Mouse (Mus musculus) lung, embryonic 15.5 days (tissue): ENCODE results near the gene Inpp4b. TPM values are rescaled to one million over a fixed set of nuclear protein-coding genes. Genes with fewer than 3 reads are reported as not detected.

Experiments used
- ATAC-seq: fragments of 200-750 bp; cut with Nextera tagmentation; 2 replicates; pipeline ENCODE4 v1.8.0; 2017; ENCODE audit warnings: moderate number of reproducible peaks, borderline replicate concordance; ENCODE audit not compliant: low FRiP score, low TSS enrichment; ENCODE audit errors: extremely low read depth
- H3K27ac ChIP-seq: fragments of 300-500 bp; sonication (generic); 2 replicates; pipeline ENCODE4 v1.5.1; 2015; ENCODE audit warnings: moderate library complexity, mild to moderate bottlenecking, inconsistent platforms
- H3K27me3 ChIP-seq: fragments of 300-500 bp; sonication (generic); 2 replicates; pipeline ENCODE4 v1.6.1; 2015; ENCODE audit warnings: inconsistent platforms
- H3K36me3 ChIP-seq: fragments of 300-500 bp; sonication (generic); 2 replicates; pipeline ENCODE4 v1.6.1; 2015; ENCODE audit warnings: inconsistent platforms
- H3K4me1 ChIP-seq: fragments of 300-500 bp; sonication (generic); 2 replicates; pipeline ENCODE4 v1.6.1; 2015; ENCODE audit warnings: inconsistent platforms
- H3K4me2 ChIP-seq: fragments of 300-500 bp; sonication (generic); 2 replicates; pipeline ENCODE4 v1.6.1; 2015; ENCODE audit warnings: inconsistent platforms, mild to moderate bottlenecking, moderate library complexity
- H3K4me3 ChIP-seq: fragments of 300-500 bp; sonication (generic); 2 replicates; pipeline ENCODE4 v1.5.1; 2015; ENCODE audit warnings: mild to moderate bottlenecking, inconsistent platforms
- H3K9ac ChIP-seq: fragments of 300-500 bp; sonication (generic); 2 replicates; pipeline ENCODE4 v1.6.1; 2015; ENCODE audit warnings: inconsistent platforms
- H3K9me3 ChIP-seq: fragments of 300-500 bp; sonication (generic); 2 replicates; pipeline ENCODE4 v1.6.1; 2016; ENCODE audit warnings: inconsistent platforms
- WGBS: fragments of 180-500 bp; shearing (Covaris S2); methylation state at CpG from one replicate; pipeline ENCODE4 v1.1.7; 2015; 5-methylcytosine and 5-hydroxymethylcytosine counted together
- polyA plus RNA-seq: library from polyadenylated mRNA; unstranded; fragments of >200 nt; fragmentation: Nextera tagmentation; extraction: Ambion mirVana; gene quantifications from 2 replicates; pipeline ENCODE4 v1.2.1, GENCODE M21; 2015

Gene Inpp4b
- polyA plus RNA-seq, 1 experiment from 2014 or later, result 9.7 TPM

DNA sequence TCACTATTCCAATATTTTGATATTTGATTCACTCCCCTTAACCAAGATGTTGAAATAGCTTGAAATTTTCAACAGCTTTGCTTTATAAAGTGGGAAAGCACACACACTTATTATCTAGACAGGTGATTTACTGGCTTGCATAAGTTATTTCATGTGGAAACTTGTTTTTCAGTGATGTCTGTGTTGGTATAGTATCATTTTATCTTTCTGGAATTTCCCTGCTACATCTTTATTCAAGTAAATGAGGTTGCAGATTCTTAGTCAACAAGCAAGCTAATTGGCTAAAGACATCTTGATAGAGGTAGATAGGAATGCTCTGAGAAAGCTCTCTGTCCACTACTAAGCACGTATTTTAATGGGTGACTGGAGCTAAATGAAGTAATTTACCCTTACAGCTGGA lies 403.1 kb downstream of the Inpp4b start:
- Histone ChIP-seq H3K9ac (no peak overlapping the region), H3K9me3 (no peaks in the 10 kb centered on the region), H3K4me3 (no peak overlapping the region), H3K4me1 (no peaks in the 10 kb centered on the region), H3K4me2 (no peak overlapping the region), H3K27me3 (no peaks in the 10 kb centered on the region), H3K27ac (no peak overlapping the region), H3K36me3 (no peaks in the 10 kb centered on the region)
- WGBS, result 68% methylated on average over 1 of the region's 1 CpGs
- no peak for ATAC-seq

DNA sequence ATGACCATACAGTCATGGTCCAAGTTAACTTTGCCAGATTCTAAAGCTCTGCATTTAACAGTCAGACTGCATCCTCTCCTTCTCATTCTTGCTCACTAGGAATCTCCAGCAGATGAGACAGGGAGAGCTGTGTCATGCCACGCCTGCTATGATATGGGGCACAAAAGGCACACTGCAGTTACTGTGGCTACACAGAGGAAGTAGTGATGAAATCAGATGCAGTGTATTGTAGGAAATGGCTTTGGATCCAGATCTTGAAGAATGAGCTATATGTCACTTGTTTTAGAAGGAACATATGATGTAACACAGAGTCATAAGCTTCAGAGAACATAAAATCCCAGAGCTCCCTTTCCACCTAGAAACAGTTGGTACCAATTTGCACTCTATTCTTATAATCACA lies 408.8 kb downstream of the Inpp4b start:
- no peaks in the 10 kb centered on the region for H3K27me3 ChIP-seq

DNA sequence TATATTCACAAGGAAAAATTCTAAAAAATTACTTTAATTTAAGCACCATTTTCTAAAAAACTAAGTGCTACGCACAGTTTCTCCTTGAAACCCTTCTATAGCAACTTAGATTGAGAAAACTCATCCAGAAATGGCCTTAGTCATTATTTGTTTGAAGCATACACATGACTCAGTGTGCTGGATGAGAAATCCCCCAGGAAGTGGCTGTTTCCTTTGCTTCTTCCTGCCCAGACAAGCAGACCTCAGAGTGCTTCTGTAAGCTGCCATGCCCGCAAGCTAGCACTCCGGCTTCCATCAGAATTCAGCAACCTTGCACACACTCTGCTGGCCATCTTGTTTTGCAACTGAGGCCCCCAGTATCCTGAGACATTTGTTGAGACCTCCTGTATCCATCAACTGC lies 414.3 kb downstream of the Inpp4b start:
- no peaks in the 10 kb centered on the region for H3K9me3 ChIP-seq
- H3K4me3 ChIP-seq, result no peak overlapping the region
- H3K36me3 ChIP-seq, result no peaks in the 10 kb centered on the region
- no peak for ATAC-seq
- no peak overlapping the region for H3K9ac ChIP-seq
- no peaks in the 10 kb centered on the region for H3K27me3 ChIP-seq
- WGBS, result 64% methylated on average over 3 of the region's 3 CpGs
- no peaks in the 10 kb centered on the region for H3K4me1 ChIP-seq
- no peak overlapping the region for H3K27ac ChIP-seq
- H3K4me2 ChIP-seq, result no peak overlapping the region

More for the DNA sequence above, 408.8 kb downstream of the Inpp4b start:
- Histone ChIP-seq H3K4me2 (no peak overlapping the region), H3K4me3 (no peak overlapping the region), H3K36me3 (no peaks in the 10 kb centered on the region), H3K27ac (no peak overlapping the region), H3K9me3 (no peaks in the 10 kb centered on the region), H3K9ac (no peak overlapping the region), H3K4me1 (no peaks in the 10 kb centered on the region)
- no peak for ATAC-seq
- WGBS, result 61% methylated on average over 1 of the region's 1 CpGs

DNA sequence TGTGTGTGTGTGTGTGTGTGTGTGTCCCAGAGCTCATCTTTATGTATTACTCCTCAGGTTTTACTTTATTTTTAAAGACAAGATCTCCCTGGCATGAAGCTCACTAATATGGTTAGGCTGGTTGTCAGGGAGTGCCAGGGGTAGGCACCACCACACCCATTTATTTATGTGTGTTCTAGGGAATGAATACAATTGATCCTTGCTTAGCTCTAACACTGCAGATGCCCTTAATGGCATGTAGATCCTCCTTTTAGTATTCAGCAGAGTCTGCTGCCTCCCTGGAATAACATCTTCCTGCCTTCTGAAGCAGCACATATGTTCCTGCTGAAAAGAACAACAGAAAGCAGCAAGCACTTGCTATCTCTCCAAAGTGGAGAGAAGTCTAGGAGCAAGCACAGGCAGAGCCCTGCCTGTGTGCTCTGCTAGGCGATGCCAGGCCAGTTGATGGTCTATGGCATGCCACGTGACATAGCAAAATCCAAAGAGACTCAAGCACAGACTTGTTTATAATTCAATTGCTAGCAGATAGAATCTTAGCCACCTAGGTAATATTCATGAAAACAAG lies 415.3 kb downstream of the Inpp4b start:
- H3K4me1 ChIP-seq, result no peaks in the 10 kb centered on the region
- H3K4me2 ChIP-seq, result no peak overlapping the region
- no peak overlapping the region for H3K4me3 ChIP-seq
- H3K9me3 ChIP-seq, result no peaks in the 10 kb centered on the region
- no peaks in the 10 kb centered on the region for H3K27me3 ChIP-seq
- ATAC-seq, result no peak
- no peaks in the 10 kb centered on the region for H3K36me3 ChIP-seq
- no peak overlapping the region for H3K27ac ChIP-seq
- WGBS, result 80% methylated on average over 2 of the region's 2 CpGs
- no peak overlapping the region for H3K9ac ChIP-seq

DNA sequence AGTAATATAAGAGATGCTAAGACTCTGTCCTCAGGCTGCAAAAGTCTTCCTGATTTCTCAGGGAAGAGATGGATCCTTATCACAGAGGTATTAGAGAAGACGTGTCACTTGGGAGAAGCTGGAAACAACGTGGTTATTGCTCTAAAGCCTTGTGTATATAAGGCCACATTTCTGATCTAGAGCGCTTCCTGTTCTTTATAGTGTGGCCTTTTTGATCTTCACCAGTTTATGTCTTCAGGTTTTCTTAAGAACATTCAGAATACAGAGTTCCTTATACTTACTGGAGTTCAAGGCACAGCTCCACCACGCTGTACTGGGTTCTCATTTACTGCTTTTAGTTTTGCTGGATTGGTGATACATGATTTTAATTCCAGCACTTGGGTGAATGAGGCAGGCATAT lies 419.1 kb downstream of the Inpp4b start:
- Histone ChIP-seq H3K36me3 (no peaks in the 10 kb centered on the region), H3K27me3 (no peaks in the 10 kb centered on the region), H3K9me3 (no peaks in the 10 kb centered on the region), H3K4me2 (no peak overlapping the region), H3K9ac (no peak overlapping the region), H3K27ac (no peak overlapping the region), H3K4me3 (no peak overlapping the region), H3K4me1 (no peaks in the 10 kb centered on the region)
- WGBS, result 52% methylated on average over 4 of the region's 4 CpGs
- no peak for ATAC-seq

DNA sequence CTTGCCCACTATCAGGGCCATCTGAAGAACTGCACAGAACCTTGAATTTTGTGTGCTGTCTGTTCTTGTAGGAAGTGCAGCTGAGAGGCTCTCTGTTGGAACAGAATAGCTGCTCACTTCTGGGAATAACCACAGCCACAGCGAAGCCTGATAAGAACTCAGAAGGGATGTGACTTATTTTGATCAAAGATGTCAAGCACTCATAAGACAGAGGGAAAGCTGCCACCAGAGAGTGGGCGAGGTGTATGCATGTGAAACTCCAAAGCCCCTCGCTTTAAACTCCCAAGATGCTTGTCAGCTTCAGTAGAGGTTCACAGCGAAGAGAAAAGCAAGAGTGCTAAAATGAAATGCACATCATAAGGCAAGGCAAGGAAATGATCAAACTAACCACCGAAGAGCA lies 423.7 kb downstream of the Inpp4b start:
- no peaks in the 10 kb centered on the region for H3K27me3 ChIP-seq
- WGBS, result 74% methylated on average over 5 of the region's 5 CpGs

DNA sequence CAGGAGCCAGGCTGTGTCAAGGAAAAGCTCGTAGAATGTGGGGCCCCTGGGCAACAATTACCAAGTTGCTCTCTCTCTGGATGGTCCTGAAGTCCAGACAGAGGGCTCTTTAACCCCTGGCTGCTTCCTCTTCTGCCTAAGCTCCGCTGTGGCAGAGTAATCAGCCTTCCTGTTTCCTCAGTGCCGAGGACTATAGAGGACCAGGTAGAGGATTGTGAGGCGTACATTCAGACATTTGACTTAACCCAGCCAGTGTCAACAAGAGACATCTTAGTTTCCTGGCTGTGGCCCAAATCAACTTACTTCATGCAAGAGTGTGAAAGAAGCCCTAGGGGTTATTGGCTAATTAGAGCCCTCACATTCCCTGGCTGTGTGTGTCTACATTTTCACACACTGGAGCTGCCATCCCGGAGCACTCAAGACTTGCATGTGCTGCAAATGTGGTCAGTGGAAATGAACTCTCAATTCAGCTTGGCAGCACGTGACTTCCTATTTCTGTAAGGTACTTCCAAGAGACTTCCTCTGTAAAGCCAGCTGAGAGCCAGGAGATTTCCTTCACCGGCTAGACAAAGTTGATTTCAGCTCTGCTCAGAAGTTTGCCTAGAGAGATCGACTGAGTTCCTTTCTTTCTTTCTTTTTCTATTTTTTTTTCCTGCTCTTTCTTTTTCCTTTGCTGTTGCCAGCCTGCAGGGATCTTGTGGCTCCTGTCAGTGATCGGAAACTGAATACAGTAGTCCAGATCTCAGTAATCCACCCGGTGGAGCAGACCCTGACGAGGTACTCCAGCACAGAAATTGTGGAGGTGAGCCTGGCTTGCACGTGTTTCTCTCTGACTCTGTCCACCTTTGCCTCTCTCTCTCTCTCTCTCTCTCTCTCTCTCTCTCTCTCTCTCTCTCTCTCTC lies 425.3 kb downstream of the Inpp4b start:
- 13% methylated on average over 12 of the region's 12 CpGs for WGBS
- Histone ChIP-seq H3K4me3 (peak overlapping the region; percentile 32), H3K4me1 (peaks cover 14% of the 10 kb centered on the region), H3K27me3 (no peaks in the 10 kb centered on the region), H3K9ac (no peak overlapping the region), H3K36me3 (no peaks in the 10 kb centered on the region), H3K9me3 (no peaks in the 10 kb centered on the region), H3K27ac (peak overlapping the region; percentile 50), H3K4me2 (peak overlapping the region; percentile 55)
- ATAC-seq, result peak; percentile 71

More for the DNA sequence above, 423.7 kb downstream of the Inpp4b start:
- Histone ChIP-seq H3K27ac (no peak overlapping the region), H3K36me3 (no peaks in the 10 kb centered on the region), H3K4me2 (no peak overlapping the region), H3K4me3 (no peak overlapping the region), H3K9ac (no peak overlapping the region), H3K9me3 (no peaks in the 10 kb centered on the region), H3K4me1 (peaks cover 14% of the 10 kb centered on the region)
- no peak for ATAC-seq

DNA sequence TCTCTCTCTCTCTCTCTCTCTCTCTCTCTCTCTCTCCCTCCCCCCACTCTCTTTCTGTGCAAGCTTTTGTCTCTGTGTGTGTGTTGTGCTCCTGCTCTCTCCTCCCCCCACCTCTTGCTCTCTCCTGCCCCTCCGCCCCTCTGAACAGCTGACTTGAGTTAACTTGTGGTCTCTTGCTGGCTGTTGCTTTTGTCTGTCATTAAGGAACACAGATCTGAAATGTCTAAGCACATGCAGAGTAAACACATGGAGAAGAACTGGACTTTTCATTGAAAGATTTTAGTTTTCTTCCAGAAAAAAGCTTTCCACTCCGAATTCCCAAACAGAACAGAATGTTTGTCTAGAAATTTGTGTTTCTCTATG lies 425.9 kb downstream of the Inpp4b start:
- Histone ChIP-seq H3K27ac (peak overlapping the region; percentile 50; the same call in 1 of the 2 replicates), H3K9ac (no peak overlapping the region), H3K36me3 (no peaks in the 10 kb centered on the region), H3K4me1 (peaks cover 14% of the 10 kb centered on the region), H3K4me3 (peak overlapping the region; percentile 32), H3K9me3 (no peaks in the 10 kb centered on the region), H3K27me3 (no peaks in the 10 kb centered on the region), H3K4me2 (peak overlapping the region; percentile 55)
- peak; percentile 72; the same call in 1 of the 2 replicates for ATAC-seq
- WGBS, result 25% methylated on average over 2 of the region's 2 CpGs

DNA sequence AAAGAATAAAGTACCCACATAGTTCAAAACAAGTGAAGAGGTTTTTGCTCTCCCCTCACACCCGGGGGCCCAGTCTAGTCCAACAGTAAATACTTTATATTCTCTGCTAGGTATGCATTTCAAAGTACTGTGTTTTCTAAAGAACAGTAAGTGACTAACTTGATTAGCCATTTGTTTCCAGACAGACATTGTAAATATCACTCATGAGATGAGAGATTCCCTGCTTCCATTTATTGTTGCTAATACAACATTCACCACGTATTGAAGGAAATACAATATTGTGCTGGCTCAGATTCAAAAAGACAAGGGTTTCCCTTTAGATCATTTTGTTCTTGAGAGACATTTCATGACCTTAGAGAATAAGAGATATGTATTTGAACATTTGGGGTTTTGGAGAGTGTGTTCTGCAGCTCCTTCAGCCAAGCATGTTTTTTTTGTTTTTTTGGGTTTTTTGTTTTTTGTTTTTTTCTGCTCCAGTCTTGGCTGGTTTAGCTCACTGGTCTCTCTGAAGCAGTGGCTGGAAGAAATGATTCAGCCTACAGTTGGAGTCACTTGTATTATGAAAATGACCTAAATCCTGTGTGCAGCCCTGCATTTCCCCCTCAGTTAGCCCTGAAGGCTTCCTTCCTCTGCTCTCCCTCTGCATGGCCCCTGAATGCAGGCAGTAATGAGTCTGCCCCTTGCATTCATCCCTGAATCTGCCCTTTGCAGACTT lies 426.5 kb downstream of the Inpp4b start:
- no peaks in the 10 kb centered on the region for H3K9me3 ChIP-seq
- H3K4me1 ChIP-seq, result peaks cover 14% of the 10 kb centered on the region
- no peak for ATAC-seq
- H3K4me2 ChIP-seq, result peak overlapping the region; percentile 55
- H3K9ac ChIP-seq, result no peak overlapping the region
- H3K27ac ChIP-seq, result no peak overlapping the region
- no peak overlapping the region for H3K4me3 ChIP-seq
- H3K36me3 ChIP-seq, result no peaks in the 10 kb centered on the region
- H3K27me3 ChIP-seq, result no peaks in the 10 kb centered on the region
- 35% methylated on average over 2 of the region's 2 CpGs for WGBS

DNA sequence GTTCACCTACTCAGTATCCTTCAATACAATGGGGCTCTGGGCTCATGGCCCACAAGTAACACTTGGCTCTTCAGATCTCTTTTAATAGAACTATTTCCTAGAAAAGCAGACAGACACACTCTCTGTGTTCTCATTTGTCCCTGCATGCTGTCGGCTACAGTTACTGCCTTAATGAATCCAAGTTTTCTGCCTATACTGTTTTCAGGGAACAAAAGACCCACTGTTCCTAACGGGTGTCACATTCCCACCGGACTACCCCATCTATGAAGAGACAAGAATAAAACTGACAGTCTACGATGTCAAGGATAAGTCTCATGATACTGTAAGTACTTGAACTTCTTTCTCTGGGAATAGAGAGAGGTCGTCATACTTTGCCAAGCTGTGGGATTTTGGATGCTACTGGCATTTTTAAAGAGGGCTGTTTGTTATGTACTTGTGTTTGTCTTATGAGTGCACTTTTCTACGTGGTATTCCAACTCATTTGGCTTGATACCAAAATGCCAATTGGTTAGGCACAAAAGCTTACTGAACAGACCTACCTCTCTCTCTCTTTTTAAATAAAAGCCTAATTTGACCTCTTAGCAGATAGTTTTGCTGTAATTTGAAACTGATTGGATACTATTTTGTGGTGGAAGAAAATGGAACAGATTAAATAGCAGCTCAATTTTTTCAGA lies 428.4 kb downstream of the Inpp4b start:
- Histone ChIP-seq H3K4me2 (no peak overlapping the region), H3K27me3 (no peaks in the 10 kb centered on the region), H3K9me3 (no peaks in the 10 kb centered on the region), H3K9ac (no peak overlapping the region), H3K4me1 (peaks cover 14% of the 10 kb centered on the region), H3K36me3 (no peaks in the 10 kb centered on the region), H3K27ac (no peak overlapping the region), H3K4me3 (no peak overlapping the region)
- WGBS, result 61% methylated on average over 6 of the region's 6 CpGs
- no peak for ATAC-seq

DNA sequence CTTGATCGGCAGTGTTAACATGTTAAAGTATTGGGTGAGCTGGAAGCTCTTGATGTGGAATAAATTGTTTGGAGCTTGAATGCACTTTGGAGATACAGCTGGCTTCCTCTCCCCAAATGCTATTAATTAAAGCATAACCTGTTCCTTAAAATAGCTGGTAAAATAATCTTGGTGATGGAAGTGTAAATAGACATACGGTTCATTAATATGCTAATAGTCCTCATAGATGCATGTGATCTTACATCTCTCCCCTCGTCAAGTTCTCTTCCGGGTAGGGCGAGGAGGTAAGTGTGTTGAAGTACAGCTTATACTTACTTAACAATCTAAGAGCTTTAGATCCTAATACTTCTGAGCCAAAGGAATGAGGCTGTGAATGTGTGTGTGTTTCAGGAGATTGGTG lies 430.5 kb downstream of the Inpp4b start:
- no peak overlapping the region for H3K4me2 ChIP-seq
- no peaks in the 10 kb centered on the region for H3K27me3 ChIP-seq
- no peak overlapping the region for H3K9ac ChIP-seq
- no peak overlapping the region for H3K27ac ChIP-seq
- ATAC-seq, result no peak
- no peak overlapping the region for H3K4me3 ChIP-seq
- no peaks in the 10 kb centered on the region for H3K9me3 ChIP-seq
- H3K4me1 ChIP-seq, result 0 out of 2 replicates have a peak, but pooled peaks cover 2% of the 10 kb centered on the region
- 71% methylated on average over 5 of the region's 5 CpGs for WGBS
- no peaks in the 10 kb centered on the region for H3K36me3 ChIP-seq
